Mouse (Mus musculus) cerebellum, postnatal 36 days (tissue): ENCODE results near the gene Galnt14.

Experiments used
- DNase-seq, 2 experiments: peaks; one replicate each; pipeline ENCODE4 v3.0.0; 2021 to 2022; ENCODE audit warnings: mixed read lengths in 2 of 2

Gene Galnt14

GRCm38 (mm10) chr17:73502613-73503012 lies 207.6 kb downstream of the Galnt14 start:
- DNase-seq, result no peak

DNA sequence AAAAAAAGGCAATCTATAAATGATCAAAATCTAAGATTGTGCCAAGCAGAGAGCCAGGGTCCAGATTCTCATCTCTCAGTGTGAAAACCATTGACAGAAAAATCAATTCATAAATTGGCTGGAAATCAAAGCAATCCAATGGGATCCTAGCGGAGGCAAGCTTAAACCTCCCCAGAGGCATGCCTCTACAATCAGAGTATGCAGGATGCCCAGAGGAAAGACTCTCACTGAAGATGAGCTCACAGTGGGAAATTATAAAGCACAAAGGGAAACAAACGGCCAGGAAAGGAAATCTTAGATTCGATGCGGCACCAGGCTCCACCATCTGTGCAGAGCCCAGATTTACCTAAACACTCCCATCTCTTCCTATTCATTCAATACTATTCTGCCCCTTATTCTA lies 220.7 kb downstream of the Galnt14 start:
- no peak for DNase-seq

DNA sequence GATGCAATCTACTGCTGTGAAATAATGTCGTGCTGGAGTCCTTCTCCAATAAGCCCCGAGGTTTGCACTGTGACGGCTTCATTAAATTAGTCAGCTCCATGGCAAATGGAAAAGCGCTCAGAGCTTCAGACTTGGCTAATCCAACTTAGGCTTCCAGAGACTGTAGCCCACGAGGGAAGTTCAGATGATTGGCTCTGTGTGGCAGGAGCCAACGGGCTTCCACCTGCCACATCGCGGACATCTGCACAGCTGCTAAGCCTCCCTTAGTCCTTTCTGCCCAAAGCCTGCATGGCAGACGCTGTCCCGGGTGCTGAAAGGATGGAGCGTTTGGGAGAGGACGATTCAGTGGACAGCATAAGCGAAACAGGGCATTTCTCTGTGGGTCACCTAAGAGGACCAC lies 222.5 kb downstream of the Galnt14 start:
- DNase-seq, result no peak

GRCm38 (mm10) chr17:73487380-73487779 lies 222.9 kb downstream of the Galnt14 start:
- DNase-seq, result no peak

DNA sequence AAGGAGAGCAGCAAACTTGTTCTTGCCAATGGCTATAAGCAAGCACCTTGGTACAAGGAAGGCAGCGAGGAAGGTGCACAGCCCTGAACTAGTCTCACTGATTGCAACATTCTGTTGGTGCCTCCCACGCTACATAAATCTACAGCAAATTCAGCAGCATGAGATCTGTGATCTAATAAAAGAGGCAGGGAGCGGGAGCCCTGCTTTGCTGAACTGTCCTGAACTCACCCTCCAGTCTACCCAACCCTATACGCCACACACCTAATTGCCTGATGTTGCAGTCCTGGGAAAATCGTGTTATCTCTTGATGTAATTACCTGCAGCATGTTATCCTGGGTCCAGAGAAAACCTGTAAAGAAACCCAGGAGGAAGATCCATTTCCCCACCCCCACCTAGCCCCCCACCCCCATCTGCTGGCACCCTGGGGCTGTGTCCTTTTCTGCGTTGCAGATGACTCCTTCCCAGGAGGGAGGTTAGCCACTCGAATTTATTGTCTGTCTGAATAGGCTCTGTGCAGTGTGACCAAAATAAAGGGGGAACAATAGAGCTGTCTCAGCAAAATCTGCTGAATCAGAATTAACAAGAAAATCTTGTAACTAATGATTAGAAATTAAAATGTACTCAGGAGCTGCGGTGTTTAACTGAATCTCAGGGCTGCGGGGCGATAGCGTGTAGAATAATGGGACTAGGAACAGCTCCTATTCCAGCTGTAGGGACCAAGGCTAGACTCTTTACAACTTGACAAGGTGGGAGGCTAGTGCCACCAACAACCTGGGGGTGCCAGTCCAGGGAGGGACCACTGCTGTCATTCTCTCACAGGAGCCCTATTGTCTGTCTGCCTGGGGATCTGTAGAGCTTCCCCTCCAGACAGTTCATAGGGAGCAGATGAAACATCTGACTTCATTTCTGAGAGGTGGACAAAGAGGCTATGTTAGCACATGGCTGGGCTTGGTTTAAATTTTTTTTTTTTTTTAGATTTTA lies 232.9 kb downstream of the Galnt14 start:
- DNase-seq, result no peak

- no peak for DNase-seq
These were observed 235.9 kb downstream of the Galnt14 start for GRCm38 (mm10) chr17:73474371-73474770.

- no peak for DNase-seq
These were observed 237.2 kb downstream of the Galnt14 start for GRCm38 (mm10) chr17:73473012-73473411.

GRCm38 (mm10) chr17:73460874-73461273 lies 249.4 kb downstream of the Galnt14 start:
- DNase-seq, result no peak

- no peak for DNase-seq
These were observed 251.5 kb downstream of the Galnt14 start for GRCm38 (mm10) chr17:73458741-73459140.

DNA sequence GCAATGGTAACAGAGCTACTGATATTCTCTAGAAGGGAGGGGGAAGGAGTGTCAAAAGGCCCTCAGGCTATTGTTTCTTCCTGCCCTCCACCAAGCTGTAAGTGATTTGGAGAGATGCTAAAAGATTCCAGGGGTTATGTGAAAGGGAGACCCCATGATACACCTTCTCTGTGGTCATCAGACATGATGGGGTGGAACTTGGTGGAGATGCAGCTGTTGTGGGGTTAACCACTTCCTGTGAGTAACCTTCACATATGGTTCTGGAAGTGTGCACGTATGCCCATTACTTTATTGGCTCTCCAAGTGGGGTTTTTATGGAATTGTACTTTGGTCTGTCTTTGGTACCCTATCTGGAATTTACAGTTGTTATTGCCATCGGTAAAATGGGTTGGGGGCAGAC lies 253.7 kb downstream of the Galnt14 start:
- DNase-seq, result no peak

DNA sequence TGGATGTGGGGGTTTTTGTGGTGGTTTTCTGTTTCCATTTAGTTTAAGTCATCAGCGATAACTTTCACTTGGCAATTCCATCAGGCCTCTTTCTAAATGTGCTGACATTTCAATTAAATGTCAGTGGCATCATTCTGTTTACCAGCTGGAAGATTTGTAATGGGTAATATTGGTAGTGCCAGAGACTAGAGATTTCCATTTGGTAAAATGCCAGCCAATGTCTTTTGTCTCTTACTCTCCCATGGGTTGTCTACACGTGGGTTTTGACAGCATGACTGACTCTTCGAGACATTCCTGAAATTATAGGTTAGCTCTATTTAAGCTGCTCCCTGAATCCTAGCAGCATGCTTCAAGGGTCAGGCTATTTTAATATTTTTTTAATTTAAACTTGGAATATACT lies 256.6 kb downstream of the Galnt14 start:
- no peak for DNase-seq

- no peak for DNase-seq
These were observed 258.0 kb downstream of the Galnt14 start for GRCm38 (mm10) chr17:73452151-73452760.

GRCm38 (mm10) chr17:73449104-73449503 lies 261.1 kb downstream of the Galnt14 start:
- DNase-seq, result no peak
